Mouse (Mus musculus) c-Kit-positive CD71-positive TER-119-positive erythroid progenitor cells, embryonic 14.5 days (primary cell): ENCODE results near the gene Arsb.

Source experiments
- DNase-seq: peaks from one replicate; pipeline ENCODE4 v3.0.0-alpha.2; 2013; ENCODE audit warnings: low spot score

Gene Arsb

DNA sequence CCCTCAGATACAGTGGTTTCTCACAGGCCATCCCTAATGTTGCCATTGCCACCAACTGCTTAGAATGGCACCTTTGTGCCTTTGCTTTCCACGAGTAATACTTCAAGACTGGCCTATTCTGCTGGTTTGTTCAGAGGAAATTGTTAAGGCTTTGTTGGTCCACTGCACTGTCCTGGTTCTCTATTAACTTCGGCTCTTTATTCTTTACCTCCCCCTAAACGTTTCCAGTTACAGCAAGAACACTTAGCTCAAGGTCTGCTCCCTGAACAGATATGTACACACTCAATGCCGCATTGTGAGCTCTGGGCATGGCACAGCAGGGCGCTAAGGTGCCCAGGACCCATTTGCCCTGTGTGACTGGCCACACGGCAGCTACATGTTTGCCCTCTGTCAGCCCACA is 119.8 kb downstream of the Arsb start:
- DNase-seq: no peak

DNA sequence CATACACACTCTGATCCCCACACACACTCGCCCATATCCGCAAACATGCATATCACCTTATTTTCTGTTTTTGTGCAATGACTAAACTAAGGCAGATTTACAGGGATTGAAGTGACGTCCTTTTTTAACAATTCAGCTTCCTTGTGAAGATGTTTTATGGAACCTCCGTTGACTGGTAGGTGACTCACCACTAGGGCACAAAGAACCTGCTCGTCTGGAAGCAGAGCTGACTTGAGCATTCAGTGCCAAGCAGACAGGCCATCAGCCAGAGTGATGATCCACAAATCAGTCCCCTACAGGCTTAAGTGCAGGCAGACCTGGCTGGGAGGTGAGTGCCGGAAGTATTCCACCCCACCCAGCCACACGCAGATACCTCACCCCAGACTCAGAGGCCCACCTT is 120.7 kb downstream of the Arsb start:
- DNase-seq: no peak

DNA sequence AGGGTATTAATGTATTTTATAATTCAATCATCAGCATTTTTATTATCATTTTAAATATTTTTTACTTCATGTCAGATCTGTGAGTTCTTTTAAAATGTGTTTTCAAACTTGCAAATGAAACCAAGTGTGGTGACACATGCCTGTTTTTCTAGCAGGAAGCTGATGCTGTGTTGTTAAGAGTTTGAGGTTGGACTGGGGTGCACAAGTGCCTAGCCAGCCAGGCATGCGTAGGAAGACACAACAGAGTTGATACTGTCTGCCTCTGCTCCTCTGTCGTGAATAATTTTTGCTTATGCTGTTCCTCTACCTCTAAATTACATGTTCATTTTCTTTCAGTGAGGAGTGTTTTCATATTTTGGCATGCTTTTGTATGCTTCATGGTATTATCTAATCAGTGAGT is 122.7 kb downstream of the Arsb start:
- no peak for DNase-seq

DNA sequence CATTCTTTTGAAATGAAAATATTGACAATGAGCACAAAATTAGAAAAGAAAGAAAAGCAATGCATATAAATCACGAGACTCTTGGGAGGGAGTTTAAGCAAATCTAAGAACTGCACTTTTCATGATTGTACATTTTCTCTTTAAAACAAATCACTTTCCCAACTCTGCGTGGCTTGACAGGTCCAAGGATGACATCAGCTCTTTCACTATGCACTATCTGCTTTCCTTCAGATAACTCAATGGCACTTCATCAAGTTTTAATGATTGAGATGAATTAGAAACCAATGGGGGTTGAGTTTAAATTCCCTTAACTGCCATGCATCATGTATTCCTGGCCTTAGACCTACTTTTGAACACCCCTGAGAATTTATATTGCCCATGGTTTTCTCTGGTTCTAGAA is 124.0 kb downstream of the Arsb start:
- no peak for DNase-seq

DNA sequence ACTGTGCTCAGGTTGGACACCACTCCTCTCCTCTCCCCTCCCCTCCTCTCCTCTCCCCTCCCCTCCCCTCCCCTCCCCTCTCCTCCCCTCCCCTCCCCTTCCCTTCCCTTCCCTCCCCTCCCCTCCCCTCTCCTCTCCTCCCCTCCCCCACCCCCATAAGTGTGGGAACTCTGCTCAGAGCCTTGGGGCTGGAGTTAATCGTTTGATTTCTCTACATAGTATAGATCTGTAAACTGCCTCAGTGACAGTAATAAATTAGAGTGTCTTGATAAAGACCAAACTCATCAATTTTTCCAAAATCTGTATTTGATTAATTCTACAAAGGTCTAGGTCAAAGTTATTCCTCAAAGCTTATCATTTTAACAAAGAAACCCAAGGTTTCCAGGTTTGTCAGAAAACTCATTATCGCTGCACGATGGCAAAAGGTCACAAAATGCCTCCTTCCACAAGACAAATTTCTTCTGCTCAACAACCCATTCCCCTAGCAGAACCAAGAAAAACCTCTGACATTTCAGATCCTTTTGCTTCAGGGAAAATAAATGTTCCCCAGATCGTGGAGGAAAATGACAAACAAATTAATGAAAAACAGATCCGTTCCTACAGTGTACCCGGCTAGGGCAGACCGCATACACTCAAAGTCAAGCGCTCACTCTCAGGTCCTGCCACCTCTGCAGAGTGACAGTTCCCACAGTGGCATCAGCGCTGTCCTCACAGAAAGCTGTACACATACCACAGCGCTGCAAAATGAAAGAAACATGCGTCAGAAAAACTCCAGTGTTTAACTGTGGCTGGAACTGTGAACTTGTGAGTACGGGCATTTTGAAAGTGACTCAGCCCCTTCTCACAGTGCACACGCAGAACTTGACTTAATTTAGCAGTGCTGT is 126.8 kb downstream of the Arsb start:
- no peak for DNase-seq

DNA sequence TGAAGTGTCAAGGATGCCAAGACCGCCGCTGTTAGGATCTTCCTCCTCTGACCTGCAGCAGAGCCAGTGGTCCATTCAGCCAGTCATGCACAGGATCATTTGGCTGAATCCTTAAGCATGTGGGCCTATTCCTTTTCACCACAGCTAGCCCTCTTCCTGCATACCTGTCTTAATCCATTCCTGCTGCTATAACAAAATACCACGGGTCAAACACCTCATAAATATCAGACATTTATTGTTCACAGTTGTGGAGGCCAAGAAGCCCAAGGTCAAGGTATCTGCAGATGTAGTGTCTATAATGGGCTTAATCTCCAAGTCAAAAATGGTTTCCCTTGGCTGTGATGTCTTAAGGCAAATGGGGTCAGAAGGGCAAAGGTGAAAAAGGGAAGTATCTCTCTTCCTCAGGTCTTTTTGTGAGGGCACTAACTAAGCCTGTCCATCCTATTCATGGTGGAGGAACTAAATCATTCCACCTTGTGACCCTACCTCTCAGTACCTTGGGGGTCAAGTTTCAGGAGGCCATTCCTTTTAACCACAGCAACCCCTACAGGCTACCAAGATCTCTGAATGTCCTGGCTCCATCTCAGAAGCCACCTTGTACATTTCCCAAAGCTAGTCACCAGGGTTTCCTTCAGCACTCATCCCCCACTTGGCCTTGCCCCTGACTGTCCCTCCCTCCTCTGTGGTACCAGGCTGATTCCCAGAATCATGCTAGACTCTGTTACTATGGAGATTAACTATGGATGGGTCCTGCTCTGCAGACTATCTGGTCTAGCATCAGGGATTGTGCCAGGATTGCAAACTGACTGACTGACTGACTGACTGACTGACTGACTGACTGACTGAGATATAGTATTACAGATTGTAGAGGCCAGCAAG is 128.2 kb downstream of the Arsb start:
- no peak for DNase-seq

DNA sequence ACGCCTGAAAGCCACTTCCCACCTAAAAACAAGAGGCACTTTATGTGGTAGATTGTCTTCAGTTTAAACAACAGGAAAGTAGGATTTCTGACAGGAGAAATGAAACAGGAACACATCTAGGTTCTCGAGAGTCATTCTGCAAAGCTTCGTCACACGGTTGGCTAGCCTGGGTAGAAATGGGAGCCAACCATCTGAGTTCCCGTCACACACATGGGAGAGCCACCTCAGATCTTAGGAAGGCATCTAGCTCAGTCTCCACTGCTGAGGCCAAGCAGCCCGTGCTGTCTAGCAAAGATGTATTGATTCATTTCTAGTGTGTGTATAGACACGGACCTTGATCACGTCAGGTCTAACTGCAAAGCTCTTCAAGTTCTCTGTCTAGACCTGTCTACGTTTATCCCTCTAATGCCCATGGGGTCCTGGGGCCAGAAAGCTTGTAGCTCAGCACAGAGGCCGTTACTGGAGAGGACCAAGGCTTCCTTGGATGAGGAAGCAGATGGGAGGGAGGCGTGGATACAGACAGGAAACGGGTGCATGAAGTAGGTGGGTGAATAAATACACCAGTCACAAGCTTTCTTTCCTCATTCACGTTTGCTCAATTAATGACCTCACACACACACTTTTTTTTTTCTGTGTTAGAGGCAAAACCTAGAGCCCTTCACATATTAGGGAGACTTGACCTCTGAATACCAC is 129.7 kb downstream of the Arsb start:
- DNase-seq: no peak

DNA sequence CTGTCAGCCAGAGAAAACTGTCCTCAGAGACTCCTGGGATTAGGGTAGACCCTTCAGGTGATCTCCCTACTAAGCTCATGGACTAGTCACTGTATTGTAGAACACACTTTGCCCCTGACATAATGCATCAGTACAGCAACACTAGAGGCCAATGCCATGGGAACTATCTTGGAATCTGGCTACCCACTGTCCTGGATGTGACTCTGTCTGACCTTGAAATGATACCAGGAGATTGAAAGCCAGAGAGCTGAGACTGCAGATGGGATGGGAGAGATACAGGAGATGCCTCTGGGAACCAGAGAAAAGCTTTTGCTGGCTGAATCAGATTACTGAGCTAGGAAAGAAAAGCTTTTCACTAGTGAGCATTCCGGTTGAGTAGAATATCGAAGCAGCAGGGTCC is 130.7 kb downstream of the Arsb start:
- DNase-seq: no peak

DNA sequence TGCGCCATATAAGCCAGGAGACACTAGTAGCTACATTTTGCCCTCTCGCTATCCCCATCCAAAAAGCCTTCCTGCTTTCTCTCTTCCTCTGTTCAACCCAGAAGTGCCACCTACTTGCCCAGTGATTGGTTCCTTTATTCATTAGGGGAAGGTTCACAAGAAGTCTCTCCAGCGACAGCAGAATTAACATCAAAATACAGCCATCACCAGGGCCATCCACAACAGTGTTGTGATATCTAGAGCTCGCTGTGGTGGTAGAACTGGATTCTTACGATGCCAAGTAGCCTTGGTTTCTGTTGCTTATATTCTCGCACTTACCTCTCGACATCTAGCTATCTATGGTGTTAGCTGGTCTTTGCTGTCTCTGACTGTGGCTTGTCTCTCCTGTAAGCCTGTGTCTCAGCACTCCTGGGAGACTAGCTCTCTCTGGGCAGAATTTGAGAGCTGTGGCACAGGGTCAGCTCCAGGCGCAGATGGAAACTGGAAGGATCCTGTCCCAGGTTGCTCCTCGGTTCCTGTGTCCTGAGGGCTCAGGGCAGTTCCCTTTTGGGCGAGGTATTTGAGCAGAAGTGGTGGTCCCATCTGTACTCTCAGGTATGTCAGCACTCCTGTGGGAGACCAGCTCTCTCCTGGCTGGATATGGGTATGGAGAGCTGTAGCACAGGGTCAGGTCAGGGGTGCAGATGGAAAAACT is 135.3 kb downstream of the Arsb start:
- DNase-seq: no peak

DNA sequence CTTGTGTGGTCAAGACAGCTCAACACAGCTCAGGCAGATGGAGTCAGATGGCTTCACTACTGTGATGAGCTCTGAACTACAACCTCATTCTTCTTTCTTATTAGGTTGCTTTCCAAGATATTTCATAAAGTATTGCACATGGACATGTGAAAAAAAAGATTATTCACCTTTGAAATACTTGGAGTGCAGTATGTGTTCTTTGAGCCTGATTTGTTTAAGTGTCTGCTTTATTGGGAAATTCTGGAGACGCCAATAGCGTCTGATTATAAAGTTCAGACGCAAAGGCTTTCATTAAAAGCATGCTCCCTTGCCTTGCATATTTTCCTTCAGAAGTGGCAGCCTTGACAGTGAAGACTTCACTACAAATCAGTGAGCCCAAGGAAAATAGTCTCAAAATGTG is 136.5 kb downstream of the Arsb start:
- no peak for DNase-seq

DNA sequence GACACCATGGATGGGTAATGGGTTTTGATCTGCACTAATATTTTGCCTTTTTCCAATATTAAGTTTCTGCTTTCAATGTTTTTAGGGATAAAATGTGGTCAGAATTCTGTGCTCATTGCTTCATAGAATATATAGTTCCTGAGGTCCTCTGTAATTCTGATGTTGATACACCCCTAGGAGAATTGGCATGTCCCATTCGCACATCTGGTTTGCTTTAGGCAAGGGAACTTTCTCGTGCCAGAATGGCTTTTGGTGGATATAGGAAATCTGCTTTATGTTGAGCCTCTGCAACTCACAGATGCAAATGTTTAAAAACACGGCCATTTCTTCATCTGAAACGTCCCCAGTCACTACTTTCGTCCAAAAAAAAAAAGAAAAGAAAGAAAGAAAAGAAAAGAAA is 138.4 kb downstream of the Arsb start:
- DNase-seq: no peak

DNA sequence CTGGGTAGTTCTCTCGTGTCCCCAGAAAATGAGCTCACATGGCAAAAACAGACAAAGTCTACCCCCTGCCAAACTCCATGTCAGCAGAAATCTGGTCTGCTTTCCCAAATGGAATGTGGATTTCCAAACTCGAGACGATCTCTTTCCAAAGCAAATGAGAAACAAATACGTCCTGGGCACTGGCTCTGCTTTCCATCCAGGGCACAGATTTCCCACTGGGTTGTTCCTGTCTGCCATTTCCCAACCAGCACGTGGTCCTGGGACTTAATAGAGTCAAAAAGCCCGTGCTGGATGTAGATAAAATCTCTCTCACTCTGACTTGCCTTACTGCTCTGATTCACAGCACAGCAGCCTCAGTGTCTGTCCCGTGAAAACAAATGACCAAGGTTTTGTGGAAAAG is 139.6 kb downstream of the Arsb start:
- DNase-seq: no peak

DNA sequence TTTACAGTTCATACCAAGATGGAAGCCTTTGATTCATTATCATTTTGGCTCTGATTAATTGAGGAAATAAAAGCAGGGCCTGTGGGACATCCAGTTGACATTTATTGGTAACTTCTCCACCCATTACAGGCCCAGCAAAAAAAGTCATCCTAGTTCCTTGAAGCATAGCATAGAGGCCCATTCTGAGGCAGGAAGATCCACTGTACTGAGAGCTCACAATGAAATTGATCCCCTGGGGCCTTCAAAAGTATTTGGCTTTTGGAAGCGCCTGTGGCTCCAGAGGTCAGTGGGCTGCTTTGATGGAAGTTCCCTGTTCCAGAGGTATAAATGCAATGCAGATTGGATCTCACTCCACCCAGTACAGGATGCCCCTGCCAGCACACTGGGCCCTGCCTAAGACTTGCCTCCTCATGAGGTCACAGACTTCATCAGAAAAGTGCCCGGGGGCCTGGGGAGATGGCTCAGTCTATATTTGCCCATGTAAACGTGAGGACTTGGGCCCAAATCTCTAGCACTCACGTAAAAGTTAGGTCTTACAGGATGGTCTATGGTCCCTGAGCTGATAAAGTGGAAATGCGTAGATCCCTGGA is 141.0 kb downstream of the Arsb start:
- no peak for DNase-seq

DNA sequence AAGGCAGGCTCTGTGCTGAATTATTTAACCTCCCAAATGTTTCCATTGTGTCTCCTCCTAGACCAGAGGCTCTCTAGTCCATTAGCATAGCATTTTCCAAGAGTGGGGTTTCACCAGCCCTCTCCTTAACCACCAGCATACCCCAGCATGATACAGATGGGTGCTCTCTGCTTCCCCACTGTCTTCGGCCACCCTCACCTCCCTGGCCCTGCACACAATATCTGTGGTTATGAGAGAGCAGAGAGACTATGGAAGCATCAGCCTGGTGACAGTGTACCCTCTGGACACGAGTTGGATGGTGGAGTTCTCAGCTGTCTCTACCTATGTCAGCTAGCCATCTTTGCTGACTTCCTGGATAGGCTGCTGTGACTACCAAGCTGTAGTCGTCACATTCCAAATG is 142.8 kb downstream of the Arsb start:
- DNase-seq: no peak

DNA sequence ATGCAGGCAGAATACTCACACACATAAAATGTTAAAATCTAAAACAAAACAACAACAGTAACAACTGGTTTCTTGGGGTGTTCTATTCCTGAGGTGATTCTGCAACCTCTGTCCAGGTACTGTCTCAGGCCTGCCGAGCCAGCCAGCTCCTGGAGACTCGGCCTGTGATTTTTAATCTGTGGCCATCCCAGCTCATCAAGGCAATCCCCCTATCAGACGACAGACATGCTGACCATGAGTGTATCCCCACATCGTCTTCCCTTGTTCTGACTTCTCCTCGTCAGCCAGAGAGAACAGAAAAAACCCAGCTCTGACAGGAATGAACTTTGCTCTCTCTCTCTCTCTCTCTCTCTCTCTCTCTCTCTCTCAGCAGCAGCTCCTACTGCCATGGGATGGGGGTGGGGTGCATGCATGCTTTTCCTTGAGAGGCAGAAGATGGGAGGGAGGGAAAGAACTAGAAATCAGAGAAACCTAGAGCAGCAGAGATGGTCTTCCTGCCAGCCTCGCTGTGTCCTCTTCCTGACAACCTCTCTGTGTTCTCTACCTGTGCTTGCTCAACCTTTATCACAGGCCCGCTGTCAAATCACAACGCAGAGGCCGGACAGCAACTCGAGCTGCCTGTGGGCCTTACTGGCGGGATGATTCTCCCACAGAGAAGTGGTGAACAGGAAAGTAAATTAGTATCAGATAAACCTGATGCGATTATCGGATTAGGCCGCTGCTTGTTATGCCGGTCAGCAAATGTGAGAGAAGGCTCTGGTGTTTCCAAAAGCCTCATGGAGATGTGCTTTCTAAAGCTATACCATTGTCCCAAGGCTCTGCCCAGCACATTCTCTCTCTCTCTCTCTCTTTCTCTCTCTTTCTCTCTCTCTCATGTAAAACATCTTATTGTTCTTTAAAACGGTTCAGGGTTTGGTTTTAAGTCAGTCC is 144.5 kb downstream of the Arsb start:
- no peak for DNase-seq

DNA sequence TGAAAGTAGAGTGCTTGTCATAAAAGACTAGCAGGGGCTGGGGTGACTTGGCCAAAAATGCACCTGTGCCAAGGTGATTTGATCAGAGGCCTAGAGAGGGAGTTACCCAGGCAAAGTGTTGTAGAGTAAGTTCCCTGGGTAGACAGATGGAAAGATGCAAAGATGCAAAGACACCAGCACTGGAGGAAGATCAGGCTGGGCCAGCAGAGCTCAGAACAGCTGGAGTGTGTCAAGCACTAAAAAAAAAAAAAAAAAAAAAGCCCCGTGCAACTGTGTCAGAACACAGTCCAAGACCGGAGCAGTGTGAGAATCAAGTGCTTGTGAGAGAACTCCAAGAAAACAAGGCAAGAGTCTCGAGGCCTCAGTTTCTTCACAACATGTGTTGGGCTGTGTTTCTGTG is 148.1 kb downstream of the Arsb start:
- DNase-seq: no peak

DNA sequence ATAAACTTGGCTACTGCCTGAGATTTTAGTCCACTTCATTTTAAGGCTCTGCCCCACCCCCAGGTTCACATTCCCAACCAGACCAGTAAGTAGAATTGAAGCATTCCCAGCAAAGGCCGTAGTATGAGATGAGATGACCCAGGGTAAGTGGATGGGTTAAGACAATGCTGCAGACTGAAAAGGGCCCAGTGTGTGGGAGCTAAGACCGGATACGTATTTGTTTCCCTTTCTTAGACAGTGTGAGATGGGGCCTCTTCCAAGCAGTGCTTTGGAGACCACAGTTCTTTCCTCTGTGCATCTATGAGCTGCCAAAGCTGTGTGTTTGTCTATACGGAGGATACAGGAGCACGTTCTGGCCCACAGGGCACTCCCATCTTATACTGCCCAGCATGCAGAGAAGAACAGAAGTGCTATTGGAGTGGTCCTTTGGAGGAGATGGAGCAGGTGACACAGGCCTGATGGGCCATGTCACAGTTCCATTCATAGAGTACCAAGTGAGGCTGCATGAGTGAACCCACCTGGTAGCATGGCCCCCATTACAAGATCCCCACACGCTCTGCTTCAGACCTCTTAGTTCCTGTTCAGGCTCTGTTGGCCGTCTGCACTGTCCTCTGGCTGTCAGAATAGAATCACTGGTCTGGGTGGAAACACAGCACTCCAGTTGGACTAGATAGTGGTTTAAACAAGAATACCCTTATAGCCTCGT is 148.8 kb downstream of the Arsb start:
- DNase-seq: no peak

DNA sequence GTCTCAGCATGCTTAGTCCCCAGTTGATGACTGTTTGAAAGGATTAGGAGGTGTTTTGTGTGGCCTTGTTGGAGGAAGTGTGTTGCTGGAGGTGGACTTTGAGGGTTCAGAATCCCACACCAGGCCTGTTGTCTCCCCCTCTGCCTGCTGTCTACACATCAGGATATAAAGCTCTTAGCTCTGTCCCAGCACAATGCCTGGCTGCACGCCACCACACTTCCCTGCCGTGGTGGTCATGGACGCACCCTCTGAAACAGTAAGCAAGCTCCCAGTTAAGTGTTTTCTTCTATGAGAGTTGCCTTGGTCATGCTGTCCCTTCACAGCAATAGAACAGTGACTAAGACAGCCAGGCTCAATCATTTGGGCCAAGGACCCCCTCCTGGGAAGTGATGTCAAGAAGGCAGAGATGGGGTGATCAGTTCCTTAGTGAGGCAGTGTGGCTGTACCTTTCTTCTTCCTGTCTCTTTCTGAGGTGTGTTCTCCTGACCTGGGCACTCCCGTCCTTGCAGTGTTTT is 149.4 kb downstream of the Arsb start:
- DNase-seq: no peak

DNA sequence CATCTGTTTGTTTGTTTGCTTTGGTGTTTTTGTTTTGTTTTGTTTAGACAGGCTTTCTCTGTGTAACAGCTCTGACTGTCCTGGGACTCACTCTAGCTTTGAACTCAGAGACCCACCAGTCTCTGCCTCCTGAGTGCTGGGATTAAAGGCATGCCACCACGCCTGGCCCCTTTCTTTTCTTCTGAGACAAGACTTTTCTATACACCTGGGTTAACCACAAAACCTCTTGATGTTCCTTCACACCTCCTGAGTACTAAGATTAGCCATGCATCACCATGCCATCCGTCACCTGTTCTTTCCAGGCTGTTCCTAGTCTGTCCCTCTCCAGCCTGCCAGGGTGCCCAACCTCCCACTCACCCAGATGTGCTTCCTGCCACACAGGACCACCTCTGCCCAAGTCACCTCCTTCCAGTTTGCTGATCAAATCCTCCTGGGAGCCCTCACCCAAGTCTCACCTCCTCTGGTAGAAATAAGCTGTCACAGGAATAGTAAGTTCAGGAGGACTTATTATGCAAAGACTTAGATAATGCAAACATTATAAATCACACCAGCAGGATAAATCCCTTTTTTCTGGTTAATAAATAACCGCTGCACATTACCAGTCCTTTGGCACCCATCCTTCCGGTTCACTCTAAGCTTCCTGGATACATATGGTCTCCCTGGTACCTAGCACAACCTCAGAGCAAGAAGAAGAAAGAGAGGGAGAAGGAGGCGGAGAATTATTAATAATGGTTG is 150.6 kb downstream of the Arsb start:
- DNase-seq: no peak
